Mouse (Mus musculus) ES-Bruce4 (cell line): Measurements from ENCODE around the gene Oprd1. TPM values are rescaled to one million over a fixed set of nuclear protein-coding genes. Genes with fewer than 3 reads are reported as not detected.

Source experiments
- H3K27ac ChIP-seq: 2 replicates; pipeline ENCODE4 v1.5.1; 2012; ENCODE audit warnings: low read length, inconsistent platforms; ENCODE audit not compliant: insufficient read depth
- H3K27me3 ChIP-seq: 2 replicates; pipeline ENCODE4 v1.6.1; 2012; ENCODE audit warnings: mild to moderate bottlenecking, low read length, inconsistent platforms; ENCODE audit not compliant: control insufficient read depth, poor library complexity, insufficient read depth, severe bottlenecking
- H3K36me3 ChIP-seq: 2 replicates; pipeline ENCODE4 v1.6.1; 2012; ENCODE audit warnings: inconsistent platforms, mild to moderate bottlenecking, low read length, moderate library complexity; ENCODE audit not compliant: control insufficient read depth, poor library complexity, insufficient read depth, severe bottlenecking
- H3K4me1 ChIP-seq: one replicate; pipeline ENCODE4 v1.8.1; 2011; ENCODE audit warnings: low read length; ENCODE audit not compliant: control insufficient read depth, insufficient read depth
- H3K4me3 ChIP-seq: 2 replicates; pipeline ENCODE4 v1.5.1; 2011; ENCODE audit warnings: low read depth, mild to moderate bottlenecking, low read length
- H3K9ac ChIP-seq: 2 replicates; pipeline ENCODE4 v1.6.1; 2012; ENCODE audit warnings: low read depth, mild to moderate bottlenecking, inconsistent platforms; ENCODE audit not compliant: poor library complexity, severe bottlenecking
- H3K9me3 ChIP-seq: replicated peaks from 2 replicates; pipeline ENCODE4 v1.6.1; 2012; ENCODE audit warnings: mild to moderate bottlenecking, low read length, inconsistent platforms; ENCODE audit not compliant: control insufficient read depth, poor library complexity, insufficient read depth, severe bottlenecking
- CTCF ChIP-seq: IDR thresholded peaks from one replicate; pipeline ENCODE4 v1.8.1; 2011; ENCODE audit warnings: low read depth, low read length
- EP300 ChIP-seq: IDR thresholded peaks from 2 replicates; pipeline ENCODE4 v1.6.1; 2011; ENCODE audit warnings: low read depth, low read length; ENCODE audit not compliant: insufficient read depth
- POLR2A ChIP-seq: IDR thresholded peaks from one replicate; pipeline ENCODE4 v1.8.1; 2011; ENCODE audit warnings: low read length; ENCODE audit not compliant: insufficient read depth
- polyA plus RNA-seq: library from polyadenylated mRNA; stranded (reverse); fragments of >200 nt; gene quantifications from 2 replicates; pipeline ENCODE4 v1.2.4, GENCODE M21; 2011; ENCODE audit warnings: low read depth; ENCODE audit not compliant: missing spikeins, insufficient read depth, insufficient read length

The Oprd1 gene
- polyA plus RNA-seq, 1 experiment, result 0.54 TPM

DNA sequence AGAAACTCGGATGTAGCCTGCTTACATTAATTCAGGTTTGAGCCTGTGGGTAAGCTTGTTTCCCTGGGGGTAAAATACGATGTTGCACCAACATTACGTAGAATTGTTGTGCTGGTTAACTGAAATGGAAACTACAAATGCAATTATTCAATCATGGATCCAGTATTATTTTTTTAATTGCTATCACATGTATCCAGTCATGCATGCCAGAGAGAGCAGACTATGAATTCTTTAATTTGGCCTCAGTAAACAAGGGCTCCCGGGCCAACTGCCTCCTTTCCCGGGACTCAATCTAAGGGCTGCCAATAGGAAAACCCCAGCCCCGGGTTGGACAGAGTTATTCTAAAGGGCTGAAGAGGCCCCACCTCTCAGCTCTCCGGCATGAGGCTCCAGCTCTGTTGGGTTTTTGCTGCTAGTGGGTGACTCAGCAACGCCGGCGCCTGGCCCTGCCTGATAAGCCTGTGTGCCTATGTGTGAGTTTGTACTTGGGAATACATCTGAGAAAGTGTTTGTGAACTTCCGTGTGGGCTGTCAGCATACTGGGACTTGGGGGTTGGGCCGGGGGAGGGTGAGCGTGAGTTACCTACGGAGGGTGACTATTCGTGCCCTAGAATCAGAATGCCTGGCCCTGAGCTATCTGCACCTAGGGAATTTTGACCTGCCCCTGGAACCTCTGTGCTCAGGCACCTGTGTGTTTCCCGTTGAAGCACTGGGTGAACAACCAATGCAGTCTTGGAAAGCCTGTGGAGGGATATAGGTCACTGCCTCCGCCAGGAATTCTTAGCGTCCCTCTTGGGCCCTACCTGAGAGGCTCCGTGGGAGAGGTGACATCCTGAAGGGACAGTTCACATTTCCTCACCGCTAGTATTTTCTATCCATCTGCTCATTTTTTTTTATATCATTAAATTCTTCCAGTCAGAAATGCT lies 67.5 kb downstream of the Oprd1 start:
- Histone ChIP-seq H3K9ac (peak overlapping the region; percentile 15; the same call in 1 of the 2 replicates), H3K4me3 (peak overlapping the region; percentile 48), H3K4me1 (peaks cover 4% of the 10 kb centered on the region), H3K9me3 (no peaks in the 10 kb centered on the region), H3K27ac (no peak overlapping the region; the same call in 1 of the 2 replicates), H3K36me3 (no peaks in the 10 kb centered on the region), H3K27me3 (no peaks in the 10 kb centered on the region)
- TF ChIP-seq CTCF, result no peak

DNA sequence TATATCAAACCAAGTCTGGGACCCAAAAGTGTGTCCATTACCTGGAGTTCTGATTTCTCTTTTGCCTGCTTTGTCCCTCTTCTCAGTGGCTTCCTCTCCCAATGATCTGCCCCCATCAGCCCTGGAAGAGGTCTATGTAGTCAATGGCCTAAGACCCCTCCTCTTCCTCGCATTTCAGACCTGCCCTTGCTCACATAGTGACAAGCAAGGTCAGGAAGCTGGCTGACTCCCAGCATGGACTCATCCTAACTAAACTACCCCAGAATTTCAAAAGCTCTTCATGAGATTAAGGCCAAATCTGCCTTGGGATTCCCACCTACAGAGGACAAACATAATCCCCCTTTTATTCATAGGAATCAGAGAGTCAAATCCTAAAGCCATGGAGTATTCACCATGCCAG lies 68.5 kb downstream of the Oprd1 start:
- H3K9me3 ChIP-seq, result no peaks in the 10 kb centered on the region
- peaks cover 4% of the 10 kb centered on the region for H3K4me1 ChIP-seq
- no peaks in the 10 kb centered on the region for H3K36me3 ChIP-seq
- H3K27ac ChIP-seq, result no peak overlapping the region
- 0 out of 2 replicates have a peak overlapping the region, but pooled peaks have one; percentile 15 for H3K9ac ChIP-seq
- H3K27me3 ChIP-seq, result no peaks in the 10 kb centered on the region
- no peak overlapping the region for H3K4me3 ChIP-seq
- TF ChIP-seq CTCF, result no peak
- TF ChIP-seq POLR2A, result no peak
- TF ChIP-seq EP300, result no peak

DNA sequence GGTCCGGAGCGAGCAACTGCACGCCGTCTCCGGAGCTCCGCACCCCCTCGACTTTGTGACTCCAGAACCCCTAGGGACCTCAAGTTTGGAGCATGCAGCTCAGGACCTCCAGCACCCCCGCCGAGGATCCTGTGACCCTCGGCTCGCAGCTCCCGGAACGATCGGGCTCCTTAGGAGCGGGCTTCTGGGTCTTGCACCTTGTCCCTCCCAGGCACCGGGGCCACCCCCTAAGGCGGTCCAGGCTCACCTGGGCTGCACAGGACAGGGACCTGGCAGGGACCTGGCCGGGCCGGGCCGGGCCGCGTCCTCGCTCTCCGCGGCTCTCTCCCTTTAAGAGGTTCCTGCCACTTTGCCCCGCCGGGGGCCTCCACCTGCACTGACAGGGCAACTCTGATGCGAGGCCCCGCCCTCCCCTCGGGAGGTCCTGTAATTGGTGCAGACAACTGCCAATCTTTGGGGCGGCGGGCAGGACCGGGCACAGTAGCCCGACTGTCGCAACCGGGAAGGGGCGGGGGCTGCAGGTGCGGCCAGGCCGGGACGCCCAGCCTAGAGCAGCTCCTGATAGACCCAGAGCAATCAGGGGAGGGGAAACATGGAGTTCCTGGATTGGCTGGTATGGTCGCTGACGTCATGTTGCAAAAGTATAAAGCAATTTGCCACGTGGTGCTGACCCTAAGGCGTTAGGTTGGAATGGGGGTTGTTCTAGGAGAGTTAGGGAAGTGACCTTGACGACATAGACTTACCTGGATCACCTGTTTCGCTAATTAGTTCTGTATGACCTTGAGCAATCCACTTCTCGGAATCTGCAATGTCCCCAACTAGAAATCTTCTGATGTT lies 69.1 kb downstream of the Oprd1 start, which contains the start of gene Epb41:
TSS of gene Epb41 (minus strand) at position 389 of the 837 bp plus-strand sequence.
- Histone ChIP-seq H3K9me3 (no peaks in the 10 kb centered on the region), H3K4me3 (peak within 1 kb of the TSS; percentile 74), H3K27ac (no peak within 1 kb of the TSS; the same call in 1 of the 2 replicates), H3K36me3 (no peaks in the 10 kb centered on the region), H3K27me3 (no peaks in the 10 kb centered on the region), H3K9ac (peak within 1 kb of the TSS; percentile 71), H3K4me1 (peaks cover 4% of the 10 kb centered on the region)
- no peak for TF ChIP-seq CTCF
- TF ChIP-seq POLR2A, result peak; percentile 37

GRCm38 (mm10) chr4:132074077-132074932 lies 70.0 kb downstream of the Oprd1 start, which contains the start of gene Gm10300:
Gene Gm10300 (plus strand): TSS chr4:132074697.
- H3K4me3 ChIP-seq, result peak within 1 kb of the TSS; percentile 74
- H3K27me3 ChIP-seq, result no peaks in the 10 kb centered on the region
- no peak within 1 kb of the TSS for H3K27ac ChIP-seq
- no peaks in the 10 kb centered on the region for H3K9me3 ChIP-seq
- H3K9ac ChIP-seq, result peak within 1 kb of the TSS; percentile 71
- TF ChIP-seq CTCF (no peak), EP300 (no peak), POLR2A (no peak)
- peaks cover 2% of the 10 kb centered on the region for H3K4me1 ChIP-seq
- no peaks in the 10 kb centered on the region for H3K36me3 ChIP-seq

GRCm38 (mm10) chr4:132072946-132073345 lies 71.3 kb downstream of the Oprd1 start:
- Histone ChIP-seq H3K27ac (no peak overlapping the region), H3K27me3 (no peaks in the 10 kb centered on the region), H3K36me3 (no peaks in the 10 kb centered on the region), H3K4me3 (no peak overlapping the region), H3K9me3 (no peaks in the 10 kb centered on the region), H3K9ac (no peak overlapping the region), H3K4me1 (peaks cover 1% of the 10 kb centered on the region)
- TF ChIP-seq POLR2A, result no peak
